Mouse (Mus musculus) gastrocnemius, adult 2 months (tissue): ENCODE results near the gene Sufu. TPM values are rescaled to one million over a fixed set of nuclear protein-coding genes. Genes with fewer than 3 reads are reported as not detected.
A peak's percentile ranks its signal among the peaks of the same experiment; 100 is the strongest.

Source experiments
- DNase-seq: peaks from one replicate; pipeline ENCODE4 v3.0.0; 2022
- H3K27ac ChIP-seq: fragments of 200-600 bp; 2 replicates; pipeline ENCODE4 v1.8.1; 2022; ENCODE audit warnings: mild to moderate bottlenecking
- H3K4me3 ChIP-seq: fragments of 200-600 bp; 2 replicates; pipeline ENCODE4 v1.8.1; 2022; ENCODE audit warnings: mild to moderate bottlenecking, moderate library complexity
- CTCF ChIP-seq: fragments of 200-600 bp; IDR thresholded peaks from 2 replicates; pipeline ENCODE4 v1.8.1; 2022; ENCODE audit warnings: antibody characterized with exemption, mild to moderate bottlenecking, moderate library complexity
- intact Hi-C: fragments of 180-260 bp; cut with DNase I; formaldehyde crosslinking; loops from one replicate; pipeline ENCODE4 v1.15.1; 2025
- total RNA-seq, 2 experiments: library from RNA; stranded (reverse); gene quantifications; 2 replicates each; pipeline ENCODE4 v1.2.3; 2021

Gene Sufu
- total RNA-seq, 2 experiments from 2014 or later = 5.1 to 6.1 TPM

- H3K27ac ChIP-seq = peak overlapping the region; percentile 99
Measured at GRCm38 (mm10) chr19:46508738-46509137, 112.0 kb downstream of the Sufu start.

GRCm38 (mm10) chr19:46509202-46509601 is 112.5 kb downstream of the Sufu start:
- no peak for TF ChIP-seq CTCF
- intact Hi-C loops = no loop called here
- H3K4me3 ChIP-seq = peak overlapping the region; percentile 41
- peak overlapping the region; percentile 99 for H3K27ac ChIP-seq
- peak; percentile 12 for DNase-seq

More at GRCm38 (mm10) chr19:46508738-46509137, 112.0 kb downstream of the Sufu start:
- intact Hi-C loops = no loop called here
- peak overlapping the region; percentile 41 for H3K4me3 ChIP-seq
- no peak for TF ChIP-seq CTCF
- no peak for DNase-seq

- H3K4me3 ChIP-seq = peak overlapping the region; percentile 41; the same call in 1 of the 2 replicates
- intact Hi-C loops = no loop called here
- DNase-seq = peak; percentile 11
- peak overlapping the region; percentile 99 for H3K27ac ChIP-seq
- TF ChIP-seq CTCF = no peak
Measured at GRCm38 (mm10) chr19:46509736-46510135, 113.0 kb downstream of the Sufu start.

GRCm38 (mm10) chr19:46510401-46510800 is 113.7 kb downstream of the Sufu start:
- intact Hi-C loops = no loop called here
- DNase-seq = peak; percentile 14

GRCm38 (mm10) chr19:46510824-46511223 is 114.1 kb downstream of the Sufu start:
- H3K4me3 ChIP-seq = peak overlapping the region; percentile 28
- intact Hi-C loops = no loop called here
- TF ChIP-seq CTCF = peak; percentile 56
- peak; percentile 18 for DNase-seq
- H3K27ac ChIP-seq = peak overlapping the region; percentile 99

More at GRCm38 (mm10) chr19:46510401-46510800, 113.7 kb downstream of the Sufu start:
- Histone ChIP-seq H3K27ac (peak overlapping the region; percentile 99), H3K4me3 (peak overlapping the region; percentile 28)
- no peak for TF ChIP-seq CTCF

GRCm38 (mm10) chr19:46511263-46511662 is 114.6 kb downstream of the Sufu start:
- DNase-seq = peak; percentile 34
- Histone ChIP-seq H3K27ac (peak overlapping the region; percentile 99), H3K4me3 (peak overlapping the region; percentile 28)
- intact Hi-C loops = no loop called here
- no peak for TF ChIP-seq CTCF

- no peak overlapping the region for H3K27ac ChIP-seq
Measured at GRCm38 (mm10) chr19:46514387-46514786, 117.7 kb downstream of the Sufu start.

GRCm38 (mm10) chr19:46515287-46515821 is 118.7 kb downstream of the Sufu start:
- DNase-seq = no peak
- intact Hi-C loops = no loop called here
- no peak overlapping the region for H3K27ac ChIP-seq
- no peak for TF ChIP-seq CTCF
- H3K4me3 ChIP-seq = no peak overlapping the region

More at GRCm38 (mm10) chr19:46514387-46514786, 117.7 kb downstream of the Sufu start:
- no peak for TF ChIP-seq CTCF
- peak; percentile 26 for DNase-seq
- intact Hi-C loops = no loop called here
- no peak overlapping the region for H3K4me3 ChIP-seq

GRCm38 (mm10) chr19:46516667-46517528 is 120.2 kb downstream of the Sufu start:
- no peak for TF ChIP-seq CTCF
- H3K27ac ChIP-seq = no peak overlapping the region; the same call in 1 of the 2 replicates
- no peak overlapping the region for H3K4me3 ChIP-seq
- no peak for DNase-seq
- intact Hi-C loops = no loop called here

GRCm38 (mm10) chr19:46517529-46518351 is 121.0 kb downstream of the Sufu start:
- no peak for TF ChIP-seq CTCF
- intact Hi-C loops = no loop called here
- Histone ChIP-seq H3K27ac (peak overlapping the region; percentile 68), H3K4me3 (no peak overlapping the region; the same call in 1 of the 2 replicates)
- peak; percentile 26 for DNase-seq

GRCm38 (mm10) chr19:46518352-46518787 is 121.7 kb downstream of the Sufu start:
- DNase-seq = peak; percentile 63
- Histone ChIP-seq H3K27ac (peak overlapping the region; percentile 68), H3K4me3 (peak overlapping the region; percentile 57)
- TF ChIP-seq CTCF = no peak
- intact Hi-C loops = no loop called here
